Mouse (Mus musculus): ENCODE data around the gene Ugt2a1.
A peak's percentile ranks its signal among the peaks of the same experiment; 100 is the strongest.

GRCm38 (mm10) chr5:87498936-87499335, 8.3 kb upstream of the Ugt2a1 start:
- no peak for TF ChIP-seq CTCF (IDR thresholded peaks at IDR 0.05; ENCODE audit: low read depth)
- peak; percentile 69 for TF ChIP-seq EP300 (IDR thresholded peaks at IDR 0.05; ENCODE audit: low read depth)
